Mouse (Mus musculus) midbrain, embryonic 15.5 days (tissue): ENCODE measurements around the gene Stom. TPM values are rescaled to one million over a fixed set of nuclear protein-coding genes. Genes with fewer than 3 reads are reported as not detected.

Experiments used
- ATAC-seq: fragments of 200-750 bp; cut with Nextera tagmentation; replicated peaks from 2 replicates; pipeline ENCODE4 v1.8.0; 2017; ENCODE audit warnings: moderate TSS enrichment
- H3K27ac ChIP-seq: fragments of 300-500 bp; sonication (generic); 2 replicates; pipeline ENCODE4 v1.5.1; 2015; ENCODE audit warnings: mild to moderate bottlenecking, inconsistent platforms
- H3K27me3 ChIP-seq: fragments of 300-500 bp; sonication (generic); replicated peaks from 2 replicates; pipeline ENCODE4 v1.6.1; 2015; ENCODE audit warnings: inconsistent platforms
- H3K36me3 ChIP-seq: fragments of 300-500 bp; sonication (generic); replicated peaks from 2 replicates; pipeline ENCODE4 v1.6.1; 2015; ENCODE audit warnings: inconsistent platforms
- H3K4me1 ChIP-seq: fragments of 300-500 bp; sonication (generic); 2 replicates; pipeline ENCODE4 v1.6.1; 2015; ENCODE audit warnings: inconsistent platforms
- H3K4me2 ChIP-seq: fragments of 300-500 bp; sonication (generic); 2 replicates; pipeline ENCODE4 v1.6.1; 2015; ENCODE audit warnings: inconsistent platforms, mild to moderate bottlenecking, moderate library complexity
- H3K4me3 ChIP-seq: fragments of 300-500 bp; sonication (generic); 2 replicates; pipeline ENCODE4 v1.5.1; 2015; ENCODE audit warnings: mild to moderate bottlenecking, inconsistent platforms
- H3K9ac ChIP-seq: fragments of 300-500 bp; sonication (generic); 2 replicates; pipeline ENCODE4 v1.6.1; 2015; ENCODE audit warnings: mild to moderate bottlenecking, inconsistent platforms
- H3K9me3 ChIP-seq: fragments of 300-500 bp; sonication (generic); 2 replicates; pipeline ENCODE4 v1.6.1; 2016; ENCODE audit warnings: inconsistent platforms
- WGBS: fragments of 180-500 bp; shearing (Covaris S2); methylation state at CpG from one replicate; pipeline ENCODE4 v1.1.7; 2015; ENCODE audit warnings: mixed read lengths; 5-methylcytosine and 5-hydroxymethylcytosine counted together
- polyA plus RNA-seq: library from polyadenylated mRNA; unstranded; fragments of >200 nt; fragmentation: Nextera tagmentation; extraction: Ambion mirVana; gene quantifications from 2 replicates; pipeline ENCODE4 v1.2.1, GENCODE M21; 2015

The Stom gene
- polyA plus RNA-seq, 1 experiment from 2014 or later = 13.1 TPM

GRCm38 (mm10) chr2:35287017-35287620 is 49.7 kb downstream of the Stom start:
- no peak overlapping the region for H3K9ac ChIP-seq
- WGBS = 82% methylated on average over 12 of the region's 12 CpGs
- peaks cover 21% of the 10 kb centered on the region for H3K27me3 ChIP-seq

DNA sequence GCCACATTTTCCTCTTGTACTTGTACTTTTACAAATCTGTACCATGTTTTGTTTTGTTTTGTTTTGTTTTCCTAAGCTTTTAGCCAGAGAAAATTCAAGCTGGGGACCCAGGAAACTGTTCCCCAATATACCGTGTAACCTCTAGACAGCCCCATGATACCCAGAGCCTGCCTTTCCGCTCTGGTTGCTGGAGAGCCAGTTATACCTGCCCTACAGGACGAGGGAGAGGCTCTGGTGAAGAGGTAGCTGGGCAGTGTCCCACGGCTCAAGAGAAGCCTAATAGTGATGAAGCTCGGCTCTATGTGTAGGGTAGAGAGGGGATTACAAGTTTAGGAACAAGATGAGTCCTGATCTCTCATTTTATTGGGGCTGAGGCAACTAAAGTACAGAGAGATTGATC is 51.6 kb downstream of the Stom start:
- WGBS = 78% methylated on average over 5 of the region's 5 CpGs

More at GRCm38 (mm10) chr2:35287017-35287620, 49.7 kb downstream of the Stom start:
- no peak for ATAC-seq
- Histone ChIP-seq H3K4me1 (peaks cover 5% of the 10 kb centered on the region; the same call in 1 of the 2 replicates), H3K36me3 (no peaks in the 10 kb centered on the region), H3K4me3 (no peak overlapping the region), H3K9me3 (no peaks in the 10 kb centered on the region), H3K4me2 (no peak overlapping the region), H3K27ac (no peak overlapping the region)

GRCm38 (mm10) chr2:35283997-35284396 is 52.8 kb downstream of the Stom start:
- H3K27me3 ChIP-seq = peaks cover 35% of the 10 kb centered on the region
- no peak overlapping the region for H3K4me2 ChIP-seq
- H3K4me3 ChIP-seq = no peak overlapping the region
- no peak overlapping the region for H3K27ac ChIP-seq
- ATAC-seq = no peak
- no peaks in the 10 kb centered on the region for H3K9me3 ChIP-seq
- H3K4me1 ChIP-seq = peaks cover 6% of the 10 kb centered on the region; the same call in 1 of the 2 replicates
- WGBS = 75% methylated on average over 4 of the region's 4 CpGs
- no peaks in the 10 kb centered on the region for H3K36me3 ChIP-seq
- no peak overlapping the region for H3K9ac ChIP-seq

More for the DNA sequence above, 51.6 kb downstream of the Stom start:
- H3K4me2 ChIP-seq = no peak overlapping the region
- no peaks in the 10 kb centered on the region for H3K36me3 ChIP-seq
- no peak overlapping the region for H3K27ac ChIP-seq
- peaks cover 35% of the 10 kb centered on the region for H3K27me3 ChIP-seq
- no peak overlapping the region for H3K9ac ChIP-seq
- no peak overlapping the region for H3K4me3 ChIP-seq
- no peaks in the 10 kb centered on the region for H3K9me3 ChIP-seq
- peaks cover 6% of the 10 kb centered on the region; the same call in 1 of the 2 replicates for H3K4me1 ChIP-seq
- ATAC-seq = no peak

DNA sequence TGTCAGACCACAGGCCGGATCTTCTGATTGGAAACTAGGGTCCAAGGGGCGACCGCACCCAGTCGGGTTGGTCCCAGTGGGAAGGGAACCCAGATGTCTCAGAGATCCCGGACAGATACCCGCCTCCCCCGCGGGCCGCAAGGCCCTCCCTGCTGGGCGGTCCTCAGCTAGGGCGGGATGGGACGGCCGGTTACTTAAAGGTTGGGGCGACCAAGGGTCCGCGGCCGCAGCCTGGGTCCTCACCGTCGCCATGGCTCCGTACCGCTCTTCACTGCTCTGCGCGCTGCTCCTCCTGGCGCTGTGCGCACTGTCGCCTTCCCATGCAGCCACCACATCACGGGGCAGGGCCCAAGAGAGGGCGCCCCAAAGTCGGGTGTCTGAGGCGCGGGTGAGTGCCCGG is 54.6 kb downstream of the Stom start:
- peak overlapping the region; percentile 26 for H3K4me3 ChIP-seq
- 4% methylated on average over 32 of the region's 32 CpGs for WGBS
- H3K4me2 ChIP-seq = peak overlapping the region; percentile 47
- no peaks in the 10 kb centered on the region for H3K9me3 ChIP-seq
- H3K27me3 ChIP-seq = peaks cover 35% of the 10 kb centered on the region
- 0 out of 2 replicates have a peak overlapping the region, but pooled peaks have one; percentile 10 for H3K9ac ChIP-seq
- no peaks in the 10 kb centered on the region for H3K36me3 ChIP-seq
- H3K27ac ChIP-seq = no peak overlapping the region
- 0 out of 2 replicates have a peak, but pooled peaks have one; percentile 65 for ATAC-seq
- H3K4me1 ChIP-seq = peaks cover 6% of the 10 kb centered on the region; the same call in 1 of the 2 replicates

DNA sequence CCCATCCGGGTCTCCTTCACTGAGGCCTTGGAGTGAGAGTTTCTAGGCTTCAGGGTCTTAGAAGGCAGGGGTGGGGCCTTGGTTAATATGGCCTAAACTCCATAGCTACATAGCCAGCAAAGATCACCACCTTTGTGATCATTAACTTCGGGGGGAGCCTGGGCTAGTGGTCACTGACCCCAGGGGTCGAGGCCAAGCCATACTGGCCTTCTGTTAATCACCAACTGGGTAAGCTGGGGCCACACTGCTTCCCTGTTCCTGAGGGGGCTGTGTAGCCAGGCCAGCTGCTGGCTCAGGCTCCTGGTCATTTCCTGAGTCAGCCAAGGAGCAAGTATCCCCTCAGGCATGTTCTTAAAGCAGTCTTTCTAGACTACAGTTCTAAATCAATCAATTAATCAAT is 56.8 kb downstream of the Stom start:
- peaks cover 35% of the 10 kb centered on the region for H3K27me3 ChIP-seq
- no peak overlapping the region for H3K4me2 ChIP-seq
- no peak overlapping the region for H3K27ac ChIP-seq
- H3K9ac ChIP-seq = no peak overlapping the region
- H3K4me1 ChIP-seq = peaks cover 6% of the 10 kb centered on the region; the same call in 1 of the 2 replicates
- ATAC-seq = no peak
- H3K4me3 ChIP-seq = no peak overlapping the region
- no peaks in the 10 kb centered on the region for H3K9me3 ChIP-seq
- H3K36me3 ChIP-seq = no peaks in the 10 kb centered on the region
- 71% methylated on average over 3 of the region's 3 CpGs for WGBS

DNA sequence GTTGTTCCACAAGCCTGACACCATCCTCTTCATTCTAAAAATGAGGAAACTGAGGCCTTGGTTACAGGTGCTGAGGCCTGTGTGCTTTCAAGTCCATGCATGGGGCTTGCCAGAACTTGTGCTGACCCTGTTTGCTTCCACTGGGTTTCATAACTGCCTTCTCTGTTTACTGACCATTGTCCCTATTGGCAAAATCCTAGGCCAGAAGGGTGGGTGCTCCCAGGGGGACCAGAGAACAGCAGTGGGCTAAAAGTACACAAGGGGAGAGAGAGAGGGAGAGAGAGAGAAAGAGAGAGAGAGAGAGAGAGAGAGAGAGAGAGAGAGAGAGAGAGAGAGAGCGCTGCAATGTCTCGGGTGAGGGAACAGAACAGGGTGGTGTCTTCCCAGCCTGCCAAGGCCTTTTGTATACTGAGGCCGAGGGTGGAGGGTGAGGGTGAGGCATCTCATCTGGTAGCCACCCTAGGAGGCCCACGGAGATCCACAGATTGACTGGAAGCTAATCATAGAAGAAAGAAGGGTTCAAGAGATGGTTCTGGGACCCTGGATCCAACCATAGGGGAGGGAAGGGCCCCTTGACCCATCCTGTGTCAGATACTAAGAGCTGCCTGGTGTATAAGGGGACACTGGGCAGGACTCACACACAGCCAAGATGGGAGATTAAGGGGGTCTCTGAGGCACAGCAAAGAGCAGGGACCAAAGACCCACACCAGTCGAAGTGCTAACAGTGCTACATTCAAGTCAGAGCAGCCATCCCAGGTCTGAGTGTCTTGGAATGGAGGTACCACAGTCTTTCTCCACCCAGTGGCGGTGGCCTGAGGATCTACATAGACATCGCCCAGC is 58.2 kb downstream of the Stom start:
- no peak for ATAC-seq
- Histone ChIP-seq H3K4me2 (no peak overlapping the region), H3K9ac (no peak overlapping the region), H3K36me3 (no peaks in the 10 kb centered on the region), H3K4me3 (no peak overlapping the region), H3K27ac (no peak overlapping the region), H3K9me3 (no peaks in the 10 kb centered on the region), H3K27me3 (peaks cover 28% of the 10 kb centered on the region), H3K4me1 (peaks cover 6% of the 10 kb centered on the region; the same call in 1 of the 2 replicates)
- WGBS = 80% methylated on average over 7 of the region's 7 CpGs

DNA sequence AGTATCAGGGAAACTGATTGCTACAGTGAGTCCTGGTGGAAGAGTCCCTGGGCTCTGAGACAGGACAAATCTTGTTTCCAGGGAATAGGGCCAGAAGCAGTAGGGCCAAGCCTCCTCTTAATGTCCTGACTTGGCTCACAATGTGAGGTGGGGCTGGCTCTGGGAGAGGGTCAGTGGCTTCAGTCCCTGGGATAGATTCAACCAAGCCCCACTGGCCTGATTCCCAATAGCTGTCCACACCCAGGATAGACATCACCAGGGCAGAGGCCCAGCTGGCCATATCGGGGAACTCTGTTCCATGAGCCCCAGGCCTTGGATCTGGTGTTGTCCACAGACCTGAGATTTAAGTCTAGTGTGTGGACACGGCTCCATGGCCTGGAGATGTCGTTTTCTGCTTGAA is 59.1 kb downstream of the Stom start:
- H3K4me1 ChIP-seq = peaks cover 6% of the 10 kb centered on the region; the same call in 1 of the 2 replicates
- no peak for ATAC-seq
- WGBS = 81% methylated on average over 3 of the region's 3 CpGs

GRCm38 (mm10) chr2:35273536-35273935 is 63.2 kb downstream of the Stom start:
- H3K9me3 ChIP-seq = no peaks in the 10 kb centered on the region
- no peak for ATAC-seq
- no peak overlapping the region for H3K27ac ChIP-seq
- peaks cover 4% of the 10 kb centered on the region; the same call in 1 of the 2 replicates for H3K4me1 ChIP-seq
- H3K4me3 ChIP-seq = no peak overlapping the region
- H3K36me3 ChIP-seq = no peaks in the 10 kb centered on the region
- H3K27me3 ChIP-seq = no peaks in the 10 kb centered on the region
- H3K9ac ChIP-seq = no peak overlapping the region
- H3K4me2 ChIP-seq = no peak overlapping the region
- WGBS = 44% methylated on average over 2 of the region's 2 CpGs

More for the DNA sequence above, 59.1 kb downstream of the Stom start:
- Histone ChIP-seq H3K36me3 (no peaks in the 10 kb centered on the region), H3K4me2 (no peak overlapping the region), H3K27ac (no peak overlapping the region), H3K9ac (no peak overlapping the region), H3K9me3 (no peaks in the 10 kb centered on the region), H3K27me3 (peaks cover 20% of the 10 kb centered on the region), H3K4me3 (no peak overlapping the region)

GRCm38 (mm10) chr2:35272881-35273280 is 63.9 kb downstream of the Stom start:
- H3K36me3 ChIP-seq = no peaks in the 10 kb centered on the region
- H3K4me3 ChIP-seq = no peak overlapping the region
- H3K4me1 ChIP-seq = peaks cover 4% of the 10 kb centered on the region; the same call in 1 of the 2 replicates
- no peak overlapping the region for H3K27ac ChIP-seq
- no peaks in the 10 kb centered on the region for H3K27me3 ChIP-seq
- H3K9ac ChIP-seq = no peak overlapping the region
- H3K9me3 ChIP-seq = no peaks in the 10 kb centered on the region
- H3K4me2 ChIP-seq = no peak overlapping the region
- WGBS = 85% methylated on average over 6 of the region's 6 CpGs
- no peak for ATAC-seq

GRCm38 (mm10) chr2:35271817-35272216 is 65.0 kb downstream of the Stom start:
- no peaks in the 10 kb centered on the region for H3K27me3 ChIP-seq
- no peak for ATAC-seq
- H3K27ac ChIP-seq = no peak overlapping the region
- H3K9ac ChIP-seq = no peak overlapping the region
- no peak overlapping the region for H3K4me3 ChIP-seq
- WGBS = 81% methylated on average over 2 of the region's 2 CpGs
- no peaks in the 10 kb centered on the region for H3K9me3 ChIP-seq
- no peak overlapping the region for H3K4me2 ChIP-seq
- H3K4me1 ChIP-seq = peaks cover 4% of the 10 kb centered on the region; the same call in 1 of the 2 replicates
- H3K36me3 ChIP-seq = no peaks in the 10 kb centered on the region

DNA sequence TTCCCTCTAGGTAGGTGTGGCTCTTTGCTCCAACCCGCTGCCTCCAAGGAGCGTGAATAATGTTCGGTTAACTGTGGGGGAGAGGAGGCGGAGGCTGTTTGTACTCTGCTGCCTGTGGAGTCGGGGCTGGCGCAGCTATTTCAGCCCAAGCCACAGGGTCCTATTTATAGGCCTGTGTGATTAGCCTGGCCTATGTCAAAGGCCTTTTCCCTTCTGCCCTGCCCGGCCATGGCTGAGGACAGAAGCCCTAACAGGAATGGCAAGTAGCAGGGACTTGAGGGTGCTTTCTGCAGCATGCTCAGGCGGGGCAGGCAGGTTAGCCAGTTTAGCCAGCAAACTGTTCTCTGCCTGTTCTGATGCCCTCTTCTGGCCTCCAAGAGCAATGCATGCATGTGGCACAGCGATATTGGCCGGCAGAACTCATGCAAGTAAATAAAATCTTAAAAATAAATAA is 66.2 kb downstream of the Stom start:
- no peak overlapping the region for H3K27ac ChIP-seq
- H3K4me2 ChIP-seq = 0 out of 2 replicates have a peak overlapping the region, but pooled peaks have one; percentile 10
- no peaks in the 10 kb centered on the region for H3K36me3 ChIP-seq
- peaks cover 4% of the 10 kb centered on the region; the same call in 1 of the 2 replicates for H3K4me1 ChIP-seq
- 13% methylated on average over 10 of the region's 10 CpGs for WGBS
- H3K27me3 ChIP-seq = no peaks in the 10 kb centered on the region
- H3K4me3 ChIP-seq = no peak overlapping the region
- no peak overlapping the region for H3K9ac ChIP-seq
- H3K9me3 ChIP-seq = no peaks in the 10 kb centered on the region
- peak; percentile 34; the same call in 1 of the 2 replicates for ATAC-seq

DNA sequence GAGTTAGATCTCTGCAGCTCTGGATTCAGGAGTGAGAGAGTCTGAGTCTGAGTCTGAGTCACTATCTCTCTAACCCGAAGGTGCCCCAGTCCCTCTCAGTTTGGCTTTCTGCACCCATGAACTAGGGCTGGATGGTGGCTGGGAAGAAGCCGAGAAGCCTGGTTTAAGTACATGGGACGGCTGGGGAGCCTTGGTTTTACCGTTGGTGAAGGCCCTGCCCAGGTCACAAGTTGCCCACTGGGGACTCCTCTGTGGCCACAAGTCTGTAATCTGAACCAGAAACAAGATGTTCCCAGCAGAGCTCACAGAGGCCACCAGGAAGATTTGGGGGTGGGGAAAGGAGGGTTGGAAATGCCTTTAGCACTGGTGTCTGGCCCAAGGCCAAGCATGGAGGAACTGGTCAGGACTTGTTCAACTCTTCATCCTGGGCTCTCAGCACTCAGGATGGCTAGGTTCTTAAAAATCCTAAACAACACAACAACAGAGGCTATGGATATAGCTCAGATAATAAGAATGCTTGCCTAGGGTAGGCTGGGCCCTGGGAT is 67.0 kb downstream of the Stom start:
- H3K4me3 ChIP-seq = no peak overlapping the region
- H3K27ac ChIP-seq = no peak overlapping the region
- WGBS = 77% methylated on average over 4 of the region's 4 CpGs
- ATAC-seq = peak; percentile 2; the same call in 1 of the 2 replicates
- H3K9me3 ChIP-seq = no peaks in the 10 kb centered on the region
- no peaks in the 10 kb centered on the region for H3K27me3 ChIP-seq
- H3K36me3 ChIP-seq = no peaks in the 10 kb centered on the region
- H3K9ac ChIP-seq = no peak overlapping the region
- H3K4me2 ChIP-seq = no peak overlapping the region
- H3K4me1 ChIP-seq = peaks cover 4% of the 10 kb centered on the region; the same call in 1 of the 2 replicates
